Mouse (Mus musculus): ENCODE measurements at regions not wholly inside any gene's neighbourhood (a gene's known extent, or its start where the extent isn't known, plus 50 kb on each side); places are given as distances from the start of the nearest gene placed in this dataset.

DNA sequence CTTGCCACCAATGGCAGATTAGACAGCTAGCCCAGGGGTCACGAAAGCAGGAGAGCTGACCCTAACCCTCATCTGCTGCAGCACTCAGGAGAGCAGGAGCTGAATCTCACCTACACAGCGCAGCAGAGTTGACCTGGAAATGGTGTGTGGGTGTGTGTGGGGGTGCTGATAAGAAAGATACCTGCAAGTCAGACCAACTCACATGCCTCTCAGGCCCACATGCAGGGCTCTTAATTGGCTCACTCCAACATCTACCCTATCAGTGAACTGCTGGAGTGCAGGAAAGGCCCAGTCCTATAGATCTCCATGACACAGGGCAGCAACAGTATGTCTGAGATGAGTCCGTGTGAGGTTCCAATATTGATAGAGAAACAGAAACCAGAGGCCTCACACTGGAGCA, 355.7 kb downstream of the Ccser2 start:
- 87% methylated on average over 3 of the region's 3 CpGs for WGBS
- H3K36me3 ChIP-seq (ENCODE audit: control insufficient read depth, insufficient read depth, low read length), result no peaks in the 10 kb centered on the region
- H3K9me3 ChIP-seq (ENCODE audit: control insufficient read depth, low read length), result no peaks in the 10 kb centered on the region
- no peaks in the 10 kb centered on the region for H3K27me3 ChIP-seq (ENCODE audit: control insufficient read depth, insufficient read depth, low read length)
- no peak overlapping the region for H3K9ac ChIP-seq (ENCODE audit: low read length)
- H3K4me3 ChIP-seq (ENCODE audit: low read depth, low read length), result no peak overlapping the region
- H3K27ac ChIP-seq (ENCODE audit: low read depth, low read length), result no peak overlapping the region
- DNase-seq (ENCODE audit: low spot score, missing footprints) (no peak), ATAC-seq (ENCODE audit: low FRiP score) (no peak)
- no peak overlapping the region for H3K4me2 ChIP-seq
- no peaks in the 10 kb centered on the region for H3K4me1 ChIP-seq (ENCODE audit: control insufficient read depth, insufficient read depth, low read length)

DNA sequence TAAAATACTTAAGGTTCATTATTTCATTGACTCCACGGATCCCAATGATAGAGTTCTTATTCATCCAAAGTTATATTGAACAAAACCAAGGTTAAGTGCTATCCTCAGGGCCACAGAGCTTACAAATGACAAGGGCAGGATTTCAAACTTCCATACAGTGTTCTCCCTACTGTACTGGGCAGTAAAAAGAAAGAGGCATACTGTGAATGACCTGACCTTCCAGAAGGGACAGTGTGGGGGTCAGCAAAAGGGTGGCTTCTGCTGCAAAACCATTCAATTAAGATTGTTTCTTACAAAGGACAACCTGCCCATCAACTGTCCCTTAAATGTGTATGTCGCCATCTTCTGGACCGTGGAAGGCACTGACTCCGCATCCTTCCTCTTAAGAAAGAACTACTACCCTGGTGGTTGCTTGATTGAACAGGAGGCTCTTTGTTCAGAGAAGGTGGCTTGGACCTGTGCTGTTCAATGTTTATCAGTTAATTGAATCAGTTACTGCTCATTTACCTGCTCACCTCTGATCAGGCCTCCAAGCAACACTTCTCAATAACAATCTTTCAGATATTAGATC, 384.4 kb downstream of the Ccser2 start:
- Histone ChIP-seq H3K27me3 (ENCODE audit: control insufficient read depth, insufficient read depth, low read length) (no peaks in the 10 kb centered on the region), H3K9ac (ENCODE audit: low read length) (no peak overlapping the region), H3K9me3 (ENCODE audit: control insufficient read depth, low read length) (no peaks in the 10 kb centered on the region), H3K36me3 (ENCODE audit: control insufficient read depth, insufficient read depth, low read length) (no peaks in the 10 kb centered on the region), H3K4me3 (ENCODE audit: low read depth, low read length) (no peak overlapping the region), H3K4me2 (no peak overlapping the region), H3K27ac (ENCODE audit: low read depth, low read length) (no peak overlapping the region), H3K4me1 (ENCODE audit: control insufficient read depth, insufficient read depth, low read length) (no peaks in the 10 kb centered on the region)
- 56% methylated on average over 4 of the region's 4 CpGs for WGBS
- ATAC-seq (ENCODE audit: low FRiP score), result peak; percentile 58; the same call in 1 of the 2 replicates
- no peak for DNase-seq (ENCODE audit: low spot score, missing footprints)

DNA sequence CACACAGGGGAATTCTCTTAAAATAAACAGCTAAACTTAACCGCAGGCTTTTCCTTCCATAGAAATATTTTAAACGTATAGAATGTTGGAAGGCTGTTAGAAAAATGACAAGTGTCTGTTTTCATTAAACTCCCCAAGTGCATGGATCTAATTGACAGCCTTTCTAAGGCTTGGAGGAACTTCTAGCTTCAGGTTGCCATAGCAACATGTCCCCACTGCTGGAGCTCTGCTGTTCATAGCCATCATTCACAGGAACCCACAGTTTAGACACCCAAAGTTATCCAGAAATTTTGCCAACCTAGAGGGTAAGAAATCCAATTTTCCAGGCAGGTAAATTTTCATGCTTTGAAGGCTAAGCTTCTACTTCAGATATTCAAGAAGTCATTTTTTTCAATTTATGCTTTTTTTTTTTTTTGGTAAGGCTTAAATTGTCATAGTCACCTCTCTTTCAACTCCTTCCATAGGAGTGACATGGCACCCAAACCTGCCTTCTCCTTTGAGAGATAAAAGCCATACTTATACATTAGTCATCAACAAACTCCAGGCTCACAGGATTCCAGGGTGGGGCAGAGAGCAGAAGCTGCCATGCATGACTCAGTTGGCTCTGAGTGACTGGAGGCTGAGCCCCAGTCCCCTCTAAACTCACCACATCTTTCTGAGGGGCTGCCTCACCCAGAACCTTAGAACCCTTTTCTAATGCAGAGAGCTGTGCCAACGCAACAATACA, 385.1 kb downstream of the Ccser2 start:
- no peak overlapping the region for H3K4me3 ChIP-seq (ENCODE audit: low read depth, low read length)
- no peaks in the 10 kb centered on the region for H3K27me3 ChIP-seq (ENCODE audit: control insufficient read depth, insufficient read depth, low read length)
- no peaks in the 10 kb centered on the region for H3K4me1 ChIP-seq (ENCODE audit: control insufficient read depth, insufficient read depth, low read length)
- DNase-seq (ENCODE audit: low spot score, missing footprints) (no peak), ATAC-seq (ENCODE audit: low FRiP score) (no peak)
- no peaks in the 10 kb centered on the region for H3K36me3 ChIP-seq (ENCODE audit: control insufficient read depth, insufficient read depth, low read length)
- 79% methylated on average over 3 of the region's 3 CpGs for WGBS
- no peak overlapping the region for H3K9ac ChIP-seq (ENCODE audit: low read length)
- no peaks in the 10 kb centered on the region for H3K9me3 ChIP-seq (ENCODE audit: control insufficient read depth, low read length)
- no peak overlapping the region for H3K4me2 ChIP-seq
- no peak overlapping the region for H3K27ac ChIP-seq (ENCODE audit: low read depth, low read length)

DNA sequence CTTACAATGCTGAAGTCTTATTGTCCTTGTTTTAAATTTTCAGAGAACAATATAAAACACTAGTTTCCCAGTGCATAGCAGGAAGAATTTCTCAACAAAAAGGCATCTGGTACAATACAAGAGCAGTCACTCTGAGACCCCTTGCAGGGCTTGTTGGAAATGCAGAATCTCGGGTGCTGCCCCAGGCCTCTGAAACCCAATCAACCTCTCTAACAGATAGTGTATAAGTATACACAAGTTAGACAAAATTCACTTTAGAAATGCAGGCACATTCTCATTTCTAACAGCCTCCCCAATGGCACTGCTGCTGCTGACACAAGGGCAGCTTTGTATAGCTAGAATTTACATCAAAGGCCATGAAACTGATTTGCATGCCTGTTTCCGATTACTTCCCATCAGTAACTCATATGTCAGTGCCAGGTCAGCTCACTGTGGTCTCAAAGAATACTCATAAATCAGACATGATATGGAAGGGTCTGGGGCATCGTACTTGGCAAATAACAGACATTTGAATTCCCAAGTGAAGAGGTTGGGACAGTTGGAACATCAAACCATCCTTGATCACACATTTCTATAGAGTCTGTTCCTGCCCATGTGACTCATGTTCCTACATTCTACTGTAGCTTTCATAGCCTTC, 405.2 kb downstream of the Ccser2 start:
- ATAC-seq (ENCODE audit: low FRiP score), result no peak
- WGBS, result 65% methylated on average over 3 of the region's 3 CpGs
- Histone ChIP-seq H3K4me2 (no peak overlapping the region), H3K9me3 (ENCODE audit: control insufficient read depth, low read length) (no peaks in the 10 kb centered on the region), H3K27ac (ENCODE audit: low read depth, low read length) (no peak overlapping the region), H3K36me3 (ENCODE audit: control insufficient read depth, insufficient read depth, low read length) (no peaks in the 10 kb centered on the region), H3K27me3 (ENCODE audit: control insufficient read depth, insufficient read depth, low read length) (no peaks in the 10 kb centered on the region), H3K9ac (ENCODE audit: low read length) (no peak overlapping the region), H3K4me1 (ENCODE audit: control insufficient read depth, insufficient read depth, low read length) (no peaks in the 10 kb centered on the region), H3K4me3 (ENCODE audit: low read depth, low read length) (no peak overlapping the region)
- no peak for DNase-seq (ENCODE audit: low spot score, missing footprints)

DNA sequence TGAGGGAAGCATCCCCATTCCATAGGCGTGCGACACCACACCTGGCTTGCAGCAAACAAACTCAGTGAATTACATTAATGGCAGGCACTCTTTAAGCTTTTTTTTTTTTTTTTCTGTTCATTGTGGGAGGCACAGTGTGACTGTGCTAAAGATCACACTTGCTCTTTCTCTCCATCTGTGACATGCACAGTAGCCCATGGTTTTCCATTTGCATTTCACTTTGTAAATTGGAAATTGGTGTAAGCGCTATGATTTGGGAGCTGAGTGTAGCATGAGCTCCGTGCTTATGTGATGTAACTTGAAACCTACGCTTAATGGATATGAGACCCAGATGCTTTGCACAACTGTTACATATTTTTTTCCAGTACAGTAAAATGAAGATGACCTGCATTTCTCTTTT, 431.2 kb downstream of the Ccser2 start:
- H3K9ac ChIP-seq (ENCODE audit: low read length), result no peak overlapping the region
- ATAC-seq (ENCODE audit: low FRiP score) (no peak), DNase-seq (ENCODE audit: low spot score, missing footprints) (no peak)
- no peaks in the 10 kb centered on the region for H3K36me3 ChIP-seq (ENCODE audit: control insufficient read depth, insufficient read depth, low read length)
- no peak overlapping the region for H3K4me2 ChIP-seq
- H3K9me3 ChIP-seq (ENCODE audit: control insufficient read depth, low read length), result no peaks in the 10 kb centered on the region
- no peaks in the 10 kb centered on the region for H3K4me1 ChIP-seq (ENCODE audit: control insufficient read depth, insufficient read depth, low read length)
- no peak overlapping the region for H3K27ac ChIP-seq (ENCODE audit: low read depth, low read length)
- H3K4me3 ChIP-seq (ENCODE audit: low read depth, low read length), result no peak overlapping the region
- WGBS, result 91% methylated on average over 5 of the region's 5 CpGs
- H3K27me3 ChIP-seq (ENCODE audit: control insufficient read depth, insufficient read depth, low read length), result no peaks in the 10 kb centered on the region

DNA sequence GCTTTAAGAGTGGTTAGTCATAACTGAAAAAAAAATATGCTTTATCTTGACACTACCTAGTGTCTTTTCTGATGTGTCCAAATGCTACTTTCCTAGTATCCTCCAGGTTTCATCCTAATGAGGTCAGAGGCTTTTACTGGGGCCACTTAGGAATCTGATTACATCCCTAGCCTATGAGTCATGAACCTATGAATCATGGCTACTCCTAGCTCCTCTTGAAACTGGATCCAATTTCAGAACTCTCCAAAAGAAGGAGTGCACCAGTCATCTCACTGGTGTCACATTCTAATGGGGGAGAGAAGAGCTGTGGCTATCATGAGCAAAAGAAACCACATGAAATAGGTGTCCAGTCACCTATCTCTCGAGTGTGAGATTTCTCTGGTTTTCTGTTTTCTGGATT, 432.6 kb downstream of the 4930474N05Rik start:
- WGBS, result 78% methylated on average over 1 of the region's 1 CpGs
- Histone ChIP-seq H3K27me3 (ENCODE audit: control insufficient read depth, insufficient read depth, low read length) (no peaks in the 10 kb centered on the region), H3K9me3 (ENCODE audit: control insufficient read depth, low read length) (no peaks in the 10 kb centered on the region), H3K9ac (ENCODE audit: low read length) (no peak overlapping the region), H3K27ac (ENCODE audit: low read depth, low read length) (no peak overlapping the region), H3K4me2 (no peak overlapping the region), H3K4me1 (ENCODE audit: control insufficient read depth, insufficient read depth, low read length) (no peaks in the 10 kb centered on the region), H3K36me3 (ENCODE audit: control insufficient read depth, insufficient read depth, low read length) (no peaks in the 10 kb centered on the region), H3K4me3 (ENCODE audit: low read depth, low read length) (no peak overlapping the region)
- DNase-seq (ENCODE audit: low spot score, missing footprints) (no peak), ATAC-seq (ENCODE audit: low FRiP score) (no peak)

DNA sequence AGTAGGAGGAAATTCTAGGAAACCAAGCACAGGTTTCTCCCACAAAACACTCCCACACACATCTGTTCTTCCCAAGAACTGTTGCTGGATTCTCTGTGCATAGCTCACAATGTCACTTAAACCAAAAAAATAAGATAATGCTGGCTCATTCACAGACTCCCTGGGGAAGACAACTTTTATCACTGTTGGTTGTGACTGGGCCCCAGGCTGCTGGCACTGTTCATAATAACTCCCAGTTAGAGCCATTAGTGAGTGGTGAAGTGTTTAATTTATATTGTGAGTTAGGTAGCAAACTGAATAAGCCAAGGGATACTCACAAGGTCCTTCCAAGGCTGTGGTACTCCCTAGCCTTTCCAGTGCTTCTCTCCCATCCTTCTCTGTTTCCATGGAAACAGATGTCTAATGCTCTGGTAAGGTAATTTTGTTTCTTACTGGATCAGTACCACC, 430.9 kb downstream of the 4930474N05Rik start:
- ATAC-seq (ENCODE audit: low FRiP score) (no peak), DNase-seq (ENCODE audit: low spot score, missing footprints) (no peak)
- no peaks in the 10 kb centered on the region for H3K27me3 ChIP-seq (ENCODE audit: control insufficient read depth, insufficient read depth, low read length)
- H3K36me3 ChIP-seq (ENCODE audit: control insufficient read depth, insufficient read depth, low read length), result no peaks in the 10 kb centered on the region
- H3K9ac ChIP-seq (ENCODE audit: low read length), result no peak overlapping the region
- H3K27ac ChIP-seq (ENCODE audit: low read depth, low read length), result no peak overlapping the region
- H3K4me1 ChIP-seq (ENCODE audit: control insufficient read depth, insufficient read depth, low read length), result no peaks in the 10 kb centered on the region
- H3K4me2 ChIP-seq, result no peak overlapping the region
- H3K4me3 ChIP-seq (ENCODE audit: low read depth, low read length), result no peak overlapping the region
- H3K9me3 ChIP-seq (ENCODE audit: control insufficient read depth, low read length), result no peaks in the 10 kb centered on the region

DNA sequence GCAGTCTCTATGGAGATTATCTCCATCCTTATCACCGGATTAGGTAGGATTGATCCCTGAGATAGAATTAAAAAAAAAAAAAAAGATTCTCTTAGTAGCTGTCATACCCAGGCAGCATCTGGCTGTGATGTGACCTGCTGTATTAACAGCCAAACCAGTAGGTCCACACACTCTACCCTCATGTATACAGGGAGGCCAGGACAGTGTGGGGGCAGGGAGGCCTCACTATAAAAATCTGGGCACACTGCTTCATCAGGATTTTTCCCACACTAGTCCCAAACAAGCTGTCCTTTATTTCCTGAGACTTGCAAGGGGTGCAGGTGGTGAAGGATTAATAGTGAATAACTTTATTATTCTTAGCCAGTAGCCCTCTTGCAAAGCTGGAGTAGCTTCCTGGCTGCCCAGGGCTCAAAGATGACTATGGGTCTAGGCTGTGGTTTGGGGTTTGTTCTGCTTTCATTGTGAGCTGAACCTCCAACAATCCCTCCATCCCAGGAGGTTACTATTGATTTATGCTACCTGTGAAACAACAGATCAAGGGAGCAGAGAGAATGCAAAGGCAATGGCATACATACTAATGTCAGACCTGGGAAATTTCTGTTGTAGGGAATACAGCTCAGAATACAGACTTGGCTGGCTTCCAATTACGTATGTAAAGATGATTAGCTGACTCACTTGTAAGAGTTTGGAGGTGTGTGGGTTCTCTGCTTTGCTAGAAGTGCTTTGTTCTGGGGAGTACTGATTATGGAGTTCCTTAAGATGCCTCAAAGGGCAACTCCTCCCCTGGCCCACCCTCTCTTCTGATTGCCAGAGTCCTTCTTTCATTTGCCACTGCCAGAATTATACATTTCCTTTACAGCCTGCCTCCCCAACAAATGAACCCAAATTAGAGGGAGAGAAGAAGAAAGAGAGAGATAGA, 407.6 kb downstream of the 4930474N05Rik start:
- H3K27me3 ChIP-seq (ENCODE audit: control insufficient read depth, insufficient read depth, low read length), result no peaks in the 10 kb centered on the region
- no peaks in the 10 kb centered on the region for H3K36me3 ChIP-seq (ENCODE audit: control insufficient read depth, insufficient read depth, low read length)
- no peaks in the 10 kb centered on the region for H3K9me3 ChIP-seq (ENCODE audit: control insufficient read depth, low read length)
- no peak overlapping the region for H3K9ac ChIP-seq (ENCODE audit: low read length)
- ATAC-seq (ENCODE audit: low FRiP score) (no peak), DNase-seq (ENCODE audit: low spot score, missing footprints) (no peak)
- H3K27ac ChIP-seq (ENCODE audit: low read depth, low read length), result no peak overlapping the region
- H3K4me1 ChIP-seq (ENCODE audit: control insufficient read depth, insufficient read depth, low read length), result no peaks in the 10 kb centered on the region
- H3K4me2 ChIP-seq, result no peak overlapping the region
- 68% methylated on average over 2 of the region's 2 CpGs for WGBS
- H3K4me3 ChIP-seq (ENCODE audit: low read depth, low read length), result no peak overlapping the region

DNA sequence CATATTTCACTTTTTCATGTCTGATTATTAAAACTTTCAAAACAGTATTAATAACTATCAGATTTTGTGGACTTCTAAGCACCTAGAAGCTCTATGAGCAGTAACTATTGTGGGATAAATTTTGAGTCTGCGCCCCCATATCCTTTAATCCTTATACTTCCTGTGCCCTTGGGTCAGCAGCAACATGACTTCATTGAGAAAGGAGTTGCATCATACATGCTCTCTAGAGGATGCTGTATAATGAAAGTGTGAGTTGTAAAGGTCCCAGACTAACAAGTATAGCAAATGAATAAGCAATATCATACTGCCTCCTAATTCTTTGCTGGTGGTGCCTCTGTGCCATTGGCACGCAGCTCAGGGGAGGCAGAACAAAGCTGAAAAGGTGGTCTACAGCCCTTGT, 404.6 kb downstream of the 4930474N05Rik start:
- DNase-seq (ENCODE audit: low spot score, missing footprints) (no peak), ATAC-seq (ENCODE audit: low FRiP score) (no peak)
- Histone ChIP-seq H3K4me2 (no peak overlapping the region), H3K4me3 (ENCODE audit: low read depth, low read length) (no peak overlapping the region), H3K9me3 (ENCODE audit: control insufficient read depth, low read length) (no peaks in the 10 kb centered on the region), H3K27ac (ENCODE audit: low read depth, low read length) (no peak overlapping the region), H3K27me3 (ENCODE audit: control insufficient read depth, insufficient read depth, low read length) (no peaks in the 10 kb centered on the region), H3K36me3 (ENCODE audit: control insufficient read depth, insufficient read depth, low read length) (no peaks in the 10 kb centered on the region), H3K9ac (ENCODE audit: low read length) (no peak overlapping the region), H3K4me1 (ENCODE audit: control insufficient read depth, insufficient read depth, low read length) (no peaks in the 10 kb centered on the region)
- 94% methylated on average over 2 of the region's 2 CpGs for WGBS

Data from midbrain, embryonic 11.5 days (tissue).